Mouse (Mus musculus) embryonic fibroblast, embryonic 13.5 days (primary cell): Measurements from ENCODE around the gene Ahdc1. TPM values are rescaled to one million over a fixed set of nuclear protein-coding genes. Genes with fewer than 3 reads are reported as not detected.

Experiments used
- H3K27ac ChIP-seq: 2 replicates; pipeline ENCODE4 v1.5.1; 2012; ENCODE audit warnings: low read length, control low read depth, inconsistent platforms; ENCODE audit not compliant: insufficient read depth
- H3K4me1 ChIP-seq: 2 replicates; pipeline ENCODE4 v1.6.1; 2011; ENCODE audit warnings: low read length; ENCODE audit not compliant: control insufficient read depth, insufficient read depth
- H3K4me3 ChIP-seq: 2 replicates; pipeline ENCODE4 v1.5.1; 2011; ENCODE audit warnings: mild to moderate bottlenecking, control low read depth, low read length; ENCODE audit not compliant: insufficient read depth
- CTCF ChIP-seq: IDR thresholded peaks from 2 replicates; pipeline ENCODE4 v1.5.1; 2011; ENCODE audit warnings: mild to moderate bottlenecking, control low read depth, low read length, moderate library complexity, borderline replicate concordance; ENCODE audit not compliant: insufficient read depth
- POLR2A ChIP-seq: IDR thresholded peaks from 2 replicates; pipeline ENCODE4 v1.6.1; 2011; ENCODE audit warnings: low read depth, mild to moderate bottlenecking, control low read depth, low read length, moderate library complexity
- polyA plus RNA-seq: library from polyadenylated mRNA; stranded (reverse); fragments of >200 nt; gene quantifications from 2 replicates; pipeline ENCODE4 v1.2.4, GENCODE M21; 2011; ENCODE audit warnings: low read depth; ENCODE audit not compliant: missing spikeins, insufficient read length

The Ahdc1 gene
- polyA plus RNA-seq, 1 experiment = 46.0 TPM

DNA sequence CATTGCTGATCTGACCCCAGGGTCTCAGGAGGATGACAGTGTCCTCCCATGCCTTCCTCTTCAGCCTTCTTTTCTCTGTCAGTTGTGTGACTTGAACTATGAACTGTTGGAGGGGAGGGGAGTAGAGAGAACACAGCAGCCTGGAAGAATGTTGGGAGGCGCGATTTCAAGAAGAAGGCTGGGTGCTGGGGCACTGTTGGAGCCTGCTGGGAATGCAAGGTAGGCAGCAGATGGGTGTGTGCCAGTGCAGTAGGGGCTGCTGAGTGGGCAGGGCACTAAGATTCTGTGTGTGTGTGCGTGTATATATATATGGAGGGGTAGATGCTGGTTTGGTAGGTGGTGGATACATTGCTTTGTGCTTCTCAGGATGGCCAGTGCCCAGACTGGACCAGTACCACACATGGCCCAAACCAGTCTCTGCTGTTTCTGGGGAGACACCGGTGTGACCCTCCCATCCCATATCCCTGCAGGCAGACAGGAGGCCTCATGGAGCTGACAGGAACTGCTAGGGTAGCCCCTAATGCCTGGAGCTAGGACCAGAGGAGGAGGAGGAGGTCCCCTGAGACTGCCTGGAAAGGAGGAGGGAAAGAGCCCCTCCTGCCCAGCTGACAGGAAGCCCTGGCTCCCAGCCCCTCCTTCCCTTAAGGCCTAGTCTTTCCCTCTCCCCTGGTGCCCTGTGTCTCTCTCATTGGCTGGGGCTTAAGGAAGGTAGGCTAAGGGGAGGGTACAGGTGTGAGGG is 5.8 kb downstream of the Ahdc1 start:
- Histone ChIP-seq H3K4me3 (no peak overlapping the region), H3K4me1 (peaks cover 24% of the 10 kb centered on the region), H3K27ac (peak overlapping the region; percentile 87)
- TF ChIP-seq POLR2A (peak; percentile 11; the same call in 1 of the 2 replicates), CTCF (no peak)

DNA sequence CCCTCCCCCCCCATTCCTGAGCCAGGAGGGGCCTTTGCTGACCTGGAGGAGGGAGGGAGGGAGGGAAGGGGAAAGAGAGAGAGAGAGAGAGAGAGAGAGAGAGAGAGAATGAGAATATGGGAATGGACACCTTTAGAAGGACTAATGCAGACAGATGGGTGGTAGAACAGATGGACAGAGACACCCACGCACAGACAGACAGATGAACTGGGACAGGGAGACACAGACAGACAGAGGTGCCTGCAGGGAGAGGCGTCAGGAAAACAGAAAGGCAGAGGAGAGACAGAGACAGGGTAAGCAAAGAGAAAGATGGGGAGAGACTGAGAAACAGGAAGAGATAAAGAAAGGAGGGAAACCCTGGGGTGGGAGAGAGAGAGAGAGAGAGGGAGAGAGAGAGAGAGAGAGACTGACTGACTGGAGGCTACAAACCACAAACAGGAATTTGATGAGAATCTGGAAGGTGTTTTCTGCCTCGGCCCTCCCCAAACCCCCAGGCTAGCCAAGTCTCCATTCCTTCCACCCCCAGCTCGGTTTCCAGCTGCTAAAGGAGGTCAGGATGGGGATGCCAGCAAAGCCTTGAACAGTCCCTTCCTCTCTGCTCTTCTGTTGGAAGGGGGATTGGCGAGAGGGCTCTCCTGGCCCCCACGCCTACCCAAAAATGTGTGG is 6.7 kb downstream of the Ahdc1 start:
- Histone ChIP-seq H3K4me3 (no peak overlapping the region), H3K27ac (peak overlapping the region; percentile 87), H3K4me1 (peaks cover 30% of the 10 kb centered on the region)
- TF ChIP-seq CTCF (no peak), POLR2A (no peak; the same call in 1 of the 2 replicates)

- H3K27ac ChIP-seq = peak overlapping the region; percentile 87
- peaks cover 30% of the 10 kb centered on the region for H3K4me1 ChIP-seq
- no peak for TF ChIP-seq POLR2A
- no peak overlapping the region for H3K4me3 ChIP-seq
Observed at GRCm38 (mm10) chr4:133018263-133018798, 7.3 kb downstream of the Ahdc1 start.

- TF ChIP-seq POLR2A (no peak), CTCF (no peak)
- Histone ChIP-seq H3K27ac (peak overlapping the region; percentile 48), H3K4me3 (no peak overlapping the region), H3K4me1 (peaks cover 37% of the 10 kb centered on the region)
Observed at GRCm38 (mm10) chr4:133020721-133021120, 9.7 kb downstream of the Ahdc1 start.

DNA sequence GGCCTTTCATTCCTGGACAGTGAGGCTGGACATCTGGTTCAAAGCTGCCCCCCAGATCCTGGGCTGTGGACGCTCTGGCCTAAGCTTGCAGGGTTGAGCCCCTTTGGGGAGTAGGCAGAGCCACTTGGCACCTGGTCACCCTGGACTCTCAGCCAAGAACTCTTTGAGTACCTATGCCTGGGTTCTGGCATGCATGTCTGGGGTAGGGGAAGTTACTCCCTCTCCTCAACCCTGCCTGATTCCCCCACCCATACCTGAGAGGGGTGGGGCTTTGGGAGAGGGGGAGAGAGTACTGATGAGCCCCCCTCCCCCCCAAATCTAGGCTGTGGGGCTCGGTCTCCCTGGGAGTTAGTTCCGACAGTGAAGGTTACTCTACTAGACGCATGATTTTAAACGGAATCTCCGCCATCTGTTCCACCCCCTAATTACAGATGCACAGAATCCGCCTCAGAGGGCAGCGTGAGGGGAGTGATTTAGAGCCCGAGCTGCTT is 10.2 kb downstream of the Ahdc1 start:
- TF ChIP-seq CTCF (no peak), POLR2A (no peak)
- peaks cover 42% of the 10 kb centered on the region for H3K4me1 ChIP-seq
- H3K4me3 ChIP-seq = no peak overlapping the region
- peak overlapping the region; percentile 11 for H3K27ac ChIP-seq

GRCm38 (mm10) chr4:133022217-133022616 is 11.2 kb downstream of the Ahdc1 start:
- peaks cover 35% of the 10 kb centered on the region for H3K4me1 ChIP-seq
- H3K27ac ChIP-seq = no peak overlapping the region
- TF ChIP-seq POLR2A (no peak), CTCF (no peak)
- no peak overlapping the region for H3K4me3 ChIP-seq

- Histone ChIP-seq H3K4me3 (no peak overlapping the region), H3K27ac (no peak overlapping the region; the same call in 1 of the 2 replicates), H3K4me1 (peaks cover 30% of the 10 kb centered on the region)
- no peak for TF ChIP-seq POLR2A
- TF ChIP-seq CTCF = no peak
Observed at GRCm38 (mm10) chr4:133022954-133023635, 12.0 kb downstream of the Ahdc1 start.

GRCm38 (mm10) chr4:133023636-133024035 is 12.6 kb downstream of the Ahdc1 start:
- Histone ChIP-seq H3K27ac (no peak overlapping the region; the same call in 1 of the 2 replicates), H3K4me3 (no peak overlapping the region), H3K4me1 (peaks cover 25% of the 10 kb centered on the region)
- no peak for TF ChIP-seq POLR2A
- TF ChIP-seq CTCF = no peak

- TF ChIP-seq CTCF (no peak), POLR2A (no peak)
- peak overlapping the region; percentile 55 for H3K27ac ChIP-seq
- H3K4me1 ChIP-seq = peaks cover 25% of the 10 kb centered on the region
- no peak overlapping the region for H3K4me3 ChIP-seq
Observed at GRCm38 (mm10) chr4:133024404-133024803, 13.3 kb downstream of the Ahdc1 start.
